Mouse (Mus musculus): Measurements from ENCODE around the gene Stxbp6.
"Not testable (repeated sequence)": the region's sequence is repeated elsewhere in the genome, so short reads cannot be mapped to it uniquely, and the experiment has no call there.

The Stxbp6 gene

GRCm38 (mm10) chr12:45056372-45056771 lies 18.1 kb downstream of the Stxbp6 start:
- DNase-seq (ENCODE audit: low read depth), result no peak

- DNase-seq (ENCODE audit: low read depth), result no peak
These were observed 21.2 kb downstream of the Stxbp6 start for GRCm38 (mm10) chr12:45053319-45053718.

GRCm38 (mm10) chr12:45052860-45053259 lies 21.6 kb downstream of the Stxbp6 start:
- DNase-seq (ENCODE audit: low read depth), result no peak

- DNase-seq (ENCODE audit: low read depth), result no peak
These were observed 24.6 kb downstream of the Stxbp6 start for GRCm38 (mm10) chr12:45049894-45050293.

- DNase-seq (ENCODE audit: low read depth), result not testable (repeated sequence)
These were observed 26.8 kb downstream of the Stxbp6 start for GRCm38 (mm10) chr12:45047711-45048110.

GRCm38 (mm10) chr12:45047172-45047571 lies 27.3 kb downstream of the Stxbp6 start:
- no peak for DNase-seq (ENCODE audit: low read depth)

GRCm38 (mm10) chr12:45044581-45044980 lies 29.9 kb downstream of the Stxbp6 start:
- no peak for DNase-seq (ENCODE audit: low read depth)

GRCm38 (mm10) chr12:45042591-45043091 lies 31.9 kb downstream of the Stxbp6 start:
- DNase-seq (ENCODE audit: low read depth), result no peak

- DNase-seq (ENCODE audit: low read depth), result no peak
These were observed 37.0 kb downstream of the Stxbp6 start for GRCm38 (mm10) chr12:45037496-45037895.

GRCm38 (mm10) chr12:45037091-45037490 lies 37.4 kb downstream of the Stxbp6 start:
- DNase-seq (ENCODE audit: low read depth), result no peak

GRCm38 (mm10) chr12:45030681-45031080 lies 43.8 kb downstream of the Stxbp6 start:
- DNase-seq (ENCODE audit: low read depth), result no peak

GRCm38 (mm10) chr12:45026347-45026746 lies 48.2 kb downstream of the Stxbp6 start:
- no peak for DNase-seq (ENCODE audit: low read depth)

GRCm38 (mm10) chr12:45020018-45020417 lies 54.5 kb downstream of the Stxbp6 start:
- no peak for DNase-seq (ENCODE audit: low read depth)

- DNase-seq (ENCODE audit: low read depth), result no peak
These were observed 55.3 kb downstream of the Stxbp6 start for GRCm38 (mm10) chr12:45019059-45019822.

GRCm38 (mm10) chr12:45013246-45013756 lies 61.2 kb downstream of the Stxbp6 start:
- no peak for DNase-seq (ENCODE audit: low read depth)

GRCm38 (mm10) chr12:45011436-45012089 lies 62.9 kb downstream of the Stxbp6 start:
- no peak for DNase-seq (ENCODE audit: low read depth)

GRCm38 (mm10) chr12:45011006-45011405 lies 63.5 kb downstream of the Stxbp6 start:
- no peak for DNase-seq (ENCODE audit: low read depth)

GRCm38 (mm10) chr12:45009984-45010611 lies 64.4 kb downstream of the Stxbp6 start:
- DNase-seq (ENCODE audit: low read depth), result no peak

- no peak for DNase-seq (ENCODE audit: low read depth)
These were observed 67.9 kb downstream of the Stxbp6 start for GRCm38 (mm10) chr12:45006569-45006968.

- DNase-seq (ENCODE audit: low read depth), result no peak
These were observed 68.5 kb downstream of the Stxbp6 start for GRCm38 (mm10) chr12:45006049-45006448.

GRCm38 (mm10) chr12:45001996-45002395 lies 72.5 kb downstream of the Stxbp6 start:
- DNase-seq (ENCODE audit: low read depth), result no peak

GRCm38 (mm10) chr12:44997422-44997821 lies 77.1 kb downstream of the Stxbp6 start:
- no peak for DNase-seq (ENCODE audit: low read depth)

- DNase-seq (ENCODE audit: low read depth), result no peak
These were observed 77.6 kb downstream of the Stxbp6 start for GRCm38 (mm10) chr12:44996897-44997296.
